In the genomic region with DNA sequence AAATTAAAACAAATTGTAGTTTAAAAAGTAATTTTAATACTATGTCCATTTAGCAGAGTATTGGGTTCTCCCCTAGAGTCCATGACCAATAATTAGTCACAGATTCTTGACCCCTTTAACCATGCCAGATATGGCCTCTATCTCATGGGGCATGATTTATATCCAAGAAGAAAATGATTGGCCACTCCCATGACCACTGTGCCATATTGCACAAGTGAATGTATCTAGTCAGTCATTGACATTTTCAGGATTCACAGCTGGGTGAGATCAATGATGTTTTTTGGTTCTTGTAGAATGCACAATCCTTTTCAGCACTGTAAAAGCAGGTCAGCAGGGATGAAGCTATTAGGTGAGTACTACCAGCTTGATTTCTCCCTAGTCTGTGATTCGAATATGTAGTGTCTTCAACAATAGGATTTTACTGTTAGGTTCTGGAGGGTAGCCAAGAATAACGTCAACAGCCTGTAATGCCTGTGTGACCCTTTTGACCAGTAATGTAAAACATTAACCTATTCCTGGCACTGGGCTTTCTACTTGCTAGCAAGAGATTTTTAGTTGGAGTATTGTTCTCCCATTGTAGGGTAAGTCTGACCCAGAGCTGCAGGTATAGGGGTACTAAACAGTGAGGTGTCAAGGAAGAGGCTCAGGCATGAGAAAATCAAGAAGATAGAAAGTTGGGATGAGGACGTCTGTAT, we compare ENCODE assay signal across 19 mouse cellular contexts. TPM values are rescaled to one million over a fixed set of nuclear protein-coding genes. Genes with fewer than 3 reads are reported as not detected.
"Had no signal": no experiment of that assay in that cellular context is flagged by ENCODE, and none has a peak within 500 bp of the region (broad histone marks: within the 10 kb centered on the region; RNA-seq: fewer than 3 reads in every experiment).

No protein-coding gene starts in this region.

- H3K4me2 ChIP-seq: hindbrain, embryonic 12.5 days; limb, embryonic 12.5 days; midbrain, embryonic 11.5 days; midbrain, embryonic 15.5 days; neural tube, embryonic 12.5 days had no signal

- H3K9ac ChIP-seq: hindbrain, embryonic 12.5 days; limb, embryonic 12.5 days; midbrain, embryonic 15.5 days; neural tube, embryonic 12.5 days had no signal

- H3K27me3 ChIP-seq: hindbrain, embryonic 12.5 days; limb, embryonic 12.5 days; megakaryocyte, embryonic 14.5 days; midbrain, embryonic 15.5 days; neural tube, embryonic 12.5 days had no signal

- ATAC-seq: hindbrain, embryonic 16.5 days; inflammation-experienced regulatory T-cells, adult 6 months; intestine, postnatal 0 days; midbrain, embryonic 15.5 days had no signal

- H3K27ac ChIP-seq: hindbrain, embryonic 12.5 days; left cerebral cortex, adult 2 months; limb, embryonic 12.5 days; midbrain, embryonic 15.5 days; neural tube, embryonic 12.5 days; stomach, postnatal 0 days had no signal

- H3K4me3 ChIP-seq: hindbrain, embryonic 12.5 days; left cerebral cortex, adult 2 months; limb, embryonic 12.5 days; megakaryocyte, embryonic 14.5 days; midbrain, embryonic 15.5 days; neural tube, embryonic 12.5 days had no signal

- H3K4me1 ChIP-seq: hindbrain, embryonic 12.5 days; limb, embryonic 12.5 days; megakaryocyte, embryonic 14.5 days; midbrain, embryonic 15.5 days; neural tube, embryonic 12.5 days had no signal

- H3K36me3 ChIP-seq: hindbrain, embryonic 12.5 days; limb, embryonic 12.5 days; midbrain, embryonic 15.5 days; neural tube, embryonic 12.5 days had no signal

- H3K9me3 ChIP-seq: hindbrain, embryonic 12.5 days; limb, embryonic 12.5 days; megakaryocyte, embryonic 14.5 days; midbrain, embryonic 15.5 days; neural tube, embryonic 12.5 days had no signal

- DNase-seq: lung, adult 18-20 months; lung, postnatal 10 days; lung, postnatal 4 days; thymus, postnatal 4 days had no signal

RNA-seq across cellular contexts. Expression of a gene that starts 8.0 kb away (rescaled TPM):
- total RNA-seq: layer of hippocampus, postnatal 25 days; left cerebral cortex, adult 2 months; left cerebral cortex, postnatal 14 days; monocyte, adult 5-6 weeks; neutrophil, adult 5-6 weeks had no signal
- polyA plus RNA-seq: inflammation-experienced regulatory T-cells, adult 6 months had no signal

RNA-seq across cellular contexts. Expression of a gene that starts 9.1 kb away (rescaled TPM):
- total RNA-seq: layer of hippocampus, postnatal 25 days; left cerebral cortex, adult 2 months; left cerebral cortex, postnatal 14 days; monocyte, adult 5-6 weeks; neutrophil, adult 5-6 weeks had no signal
- polyA plus RNA-seq: hindbrain, embryonic 12.5 days; intestine, postnatal 0 days; midbrain, embryonic 11.5 days; stomach, postnatal 0 days had no signal

RNA-seq across cellular contexts. Expression of a gene that starts 31.0 kb away (rescaled TPM):
- total RNA-seq: layer of hippocampus, postnatal 25 days; left cerebral cortex, adult 2 months; left cerebral cortex, postnatal 14 days; monocyte, adult 5-6 weeks; neutrophil, adult 5-6 weeks had no signal
- polyA plus RNA-seq: hindbrain, embryonic 12.5 days; hindbrain, embryonic 16.5 days; inflammation-experienced regulatory T-cells, adult 6 months; intestine, postnatal 0 days; limb, embryonic 12.5 days; midbrain, embryonic 11.5 days; midbrain, embryonic 15.5 days; neural tube, embryonic 12.5 days; stomach, postnatal 0 days had no signal

RNA-seq across cellular contexts. Expression of a gene that starts 49.3 kb away (rescaled TPM):
- total RNA-seq: neutrophil, adult 5-6 weeks had no signal
